In genomic region chr13:29162867-29163514, GRCm38 (mm10) we compare ENCODE assay signal across 28 mouse cellular contexts.
DNase-seq lines count a peak whose midpoint lies in the region; ATAC-seq and TF ChIP-seq lines count a peak whose summit lies in the region.
"Had no signal": no experiment of that assay in that cellular context is flagged by ENCODE, and none has a peak within 500 bp of the region (broad histone marks: within the 10 kb centered on the region; RNA-seq: fewer than 3 reads in every experiment).

No protein-coding gene starts in this region.

- no peak for TF ChIP-seq CTCF in small intestine, adult 2 months (IDR thresholded peaks at IDR 0.05; ENCODE audit: extremely low read depth, insufficient read length, insufficient replicate concordance, low read depth, low read length)

- peak; percentile 76 for ATAC-seq in intestine, embryonic 14.5 days (replicated peaks; ENCODE audit: low FRiP score, low TSS enrichment, low read depth)
- ATAC-seq: forebrain, embryonic 16.5 days had no signal

- H3K4me3 ChIP-seq in intestine, embryonic 14.5 days (ENCODE audit: low read depth, low read length), result no peak overlapping the region
- no peak overlapping the region for H3K4me3 ChIP-seq in small intestine, adult 2 months (ENCODE audit: low read depth, low read length)
- H3K4me3 ChIP-seq: erythroblast, embryonic 14.5 days; gastrocnemius, adult 2 months; hindbrain, embryonic 12.5 days; limb, embryonic 10.5 days; limb, embryonic 15.5 days; megakaryocyte, embryonic 14.5 days; midbrain, embryonic 12.5 days; myocyte; neural tube, embryonic 12.5 days had no signal

- H3K27me3 ChIP-seq in intestine, embryonic 14.5 days (replicated peaks; ENCODE audit: control insufficient read depth, insufficient read depth, low read length), result no peaks in the 10 kb centered on the region
- no peaks in the 10 kb centered on the region for H3K27me3 ChIP-seq in small intestine, adult 2 months (ENCODE audit: control insufficient read depth, insufficient read depth, low read length)
- H3K27me3 ChIP-seq: hindbrain, embryonic 12.5 days; limb, embryonic 15.5 days; megakaryocyte, embryonic 14.5 days; midbrain, embryonic 12.5 days; neural tube, embryonic 12.5 days had no signal

- no peaks in the 10 kb centered on the region for H3K4me1 ChIP-seq in intestine, embryonic 14.5 days (replicated peaks; ENCODE audit: control insufficient read depth, insufficient read depth, low read length)
- peaks cover 10% of the 10 kb centered on the region for H3K4me1 ChIP-seq in small intestine, adult 2 months (ENCODE audit: control insufficient read depth, insufficient read depth, insufficient read length, low read length)
- H3K4me1 ChIP-seq: megakaryocyte, embryonic 14.5 days had no signal

- H3K27ac ChIP-seq in intestine, embryonic 14.5 days (ENCODE audit: low read depth), result no peak overlapping the region
- H3K27ac ChIP-seq in small intestine, adult 2 months (ENCODE audit: insufficient read depth, low read depth, low read length), result peak overlapping the region; percentile 48; the same call in 1 of the 2 replicates
- H3K27ac ChIP-seq: hindbrain, embryonic 12.5 days; kidney, postnatal 0 days; limb, embryonic 10.5 days; limb, embryonic 15.5 days; midbrain, embryonic 12.5 days; neural tube, embryonic 12.5 days had no signal

- DNase-seq in adrenal gland, adult 2 months, result peak; percentile 47
- DNase-seq in adrenal gland, postnatal 14 days, result no peak
- peak; percentile 18 for DNase-seq in cerebellum, adult 9-10 months
- DNase-seq in cerebellum, adult 18-20 months, result no peak
- DNase-seq in intestine, embryonic 14.5 days (ENCODE audit: low spot score), result peak; percentile 52
- DNase-seq in gastrocnemius, postnatal 4 days (ENCODE audit: low spot score in 2 of 2), result no peak
- no peak for DNase-seq in urinary bladder, postnatal 36 days (ENCODE audit: low spot score in 2 of 2)
- DNase-seq: kidney, adult 8-10 months; kidney, postnatal 4 days; layer of hippocampus, postnatal 36 days; lung, postnatal 36 days; right cerebral cortex, adult 18-20 months; thymus, adult 18-20 months; thymus, postnatal 25 days had no signal

- no peak overlapping the region for H3K4me2 ChIP-seq in intestine, embryonic 14.5 days (ENCODE audit: low read length)
- H3K4me2 ChIP-seq: heart, embryonic 11.5 days; hindbrain, embryonic 12.5 days; limb, embryonic 15.5 days; midbrain, embryonic 12.5 days; neural tube, embryonic 12.5 days had no signal

- no peak overlapping the region for H3K9ac ChIP-seq in intestine, embryonic 14.5 days (ENCODE audit: low read length)
- H3K9ac ChIP-seq: hindbrain, embryonic 12.5 days; limb, embryonic 15.5 days; midbrain, embryonic 12.5 days; neural tube, embryonic 12.5 days had no signal

- no peak for TF ChIP-seq POLR2A in small intestine, adult 2 months (IDR thresholded peaks at IDR 0.05; ENCODE audit: low read depth, low read length)

- H3K36me3 ChIP-seq in intestine, embryonic 14.5 days (ENCODE audit: control insufficient read depth, insufficient read depth, low read length), result no peaks in the 10 kb centered on the region
- H3K36me3 ChIP-seq in small intestine, adult 2 months (ENCODE audit: control insufficient read depth, insufficient read depth, low read length), result no peaks in the 10 kb centered on the region
- H3K36me3 ChIP-seq: G1E; hindbrain, embryonic 12.5 days; limb, embryonic 10.5 days; limb, embryonic 15.5 days; midbrain, embryonic 12.5 days; neural tube, embryonic 12.5 days had no signal

- no peaks in the 10 kb centered on the region for H3K9me3 ChIP-seq in intestine, embryonic 14.5 days (ENCODE audit: control insufficient read depth, low read length)
- H3K9me3 ChIP-seq: G1E; hindbrain, embryonic 12.5 days; limb, embryonic 10.5 days; limb, embryonic 15.5 days; midbrain, embryonic 12.5 days; neural tube, embryonic 12.5 days had no signal

- WGBS in intestine, embryonic 14.5 days, result 85% methylated on average over 2 of the region's 2 CpGs
- 42% methylated on average over 2 of the region's 2 CpGs for WGBS in small intestine, adult 2 months

Comparison
In these comparisons a context has a peak if more than half of its experiments do, and no peak if none do; other contexts are left out.
1. DNase-seq: peak in adrenal gland, adult 2 months (single experiment), cerebellum, adult 9-10 months (single experiment) and intestine, embryonic 14.5 days (single experiment); none in adrenal gland, postnatal 14 days (single experiment), cerebellum, adult 18-20 months (0 of 2), gastrocnemius, postnatal 4 days (0 of 2) and urinary bladder, postnatal 36 days (0 of 2).